Mouse (Mus musculus) monocyte, adult 59 days (primary cell): ENCODE results near the gene Gm5155. TPM values are rescaled to one million over a fixed set of nuclear protein-coding genes. Genes with fewer than 3 reads are reported as not detected.

Experiments used
- total RNA-seq, 2 experiments: library from RNA; stranded (reverse); gene quantifications; one replicate each; pipeline ENCODE4 v1.2.4; 2023

Gm5155 gene
- total RNA-seq = not detected

GRCm38 (mm10) chr7:17871467-17871866 lies at the start of gene Gm5155:
Gene Gm5155, plus strand, starts transcription at chr7:17871767.

Other genes starting within 250 kb of the Gm5155 start
- gene Ceacam5, start 158.5 kb upstream of the Gm5155 start, total RNA-seq = not detected
- not detected for gene Ceacam14, start 59.1 kb upstream of the Gm5155 start, total RNA-seq
- not detected for gene Ceacam11, start 100.4 kb downstream of the Gm5155 start, total RNA-seq
- not detected for gene Ceacam13, start 138.1 kb downstream of the Gm5155 start, total RNA-seq
- gene Ceacam12, start 194.2 kb downstream of the Gm5155 start, total RNA-seq = not detected